ENCODE assay signal across 8 mouse cellular contexts in genomic region chr2:12419262-12419655, GRCm38 (mm10). TPM values are rescaled to one million over a fixed set of nuclear protein-coding genes. Genes with fewer than 3 reads are reported as not detected.
DNase-seq lines count a peak whose midpoint lies in the region; ATAC-seq lines count a peak whose summit lies in the region.

TSS of gene Mindy3 (minus strand) at chr2:12419470.

- peak within 1 kb of the TSS; percentile 67 for H3K9ac ChIP-seq in intestine, embryonic 14.5 days (ENCODE audit: low read length)

- WGBS in intestine, embryonic 14.5 days = under 1% methylated on average over 25 of the region's 25 CpGs

- H3K36me3 ChIP-seq in intestine, embryonic 14.5 days (ENCODE audit: control insufficient read depth, insufficient read depth, low read length) = no peaks in the 10 kb centered on the region

- no peaks in the 10 kb centered on the region for H3K9me3 ChIP-seq in intestine, embryonic 14.5 days (ENCODE audit: control insufficient read depth, low read length)

- peak within 1 kb of the TSS; percentile 3 for H3K27ac ChIP-seq in intestine, embryonic 14.5 days (ENCODE audit: low read depth)

- peaks cover 5% of the 10 kb centered on the region; the same call in 1 of the 2 replicates for H3K4me1 ChIP-seq in intestine, embryonic 14.5 days (replicated peaks; ENCODE audit: control insufficient read depth, insufficient read depth, low read length)

- intact Hi-C loops in left cerebral cortex, postnatal 14 days (cut with DNase I) = no loop called here

- peak within 1 kb of the TSS; percentile 56 for H3K4me2 ChIP-seq in intestine, embryonic 14.5 days (ENCODE audit: low read length)

- peak; percentile 88 to 89 for DNase-seq in adrenal gland, adult 18-20 months (ENCODE audit: low spot score in 2 of 2)
- DNase-seq in embryo, embryonic 11 days = peak; percentile 94
- DNase-seq in gastrocnemius, postnatal 25 days = peak; percentile 88
- peak; percentile 92 for DNase-seq in intestine, embryonic 14.5 days (ENCODE audit: low spot score)
- DNase-seq in left cerebral cortex, postnatal 14 days (ENCODE audit: low spot score in 2 of 2) = peak; percentile 86 to 87
- peak; percentile 89 for DNase-seq in mesoderm, embryonic 11.5 days (ENCODE audit: low read depth, low spot score)
- DNase-seq in right cerebral cortex, postnatal 36 days (ENCODE audit: low spot score in 2 of 2) = peak; percentile 65 to 83
- peak; percentile 88 for DNase-seq in yolk sac, embryonic 10.5 days (ENCODE audit: low spot score)

- peak within 1 kb of the TSS; percentile 77 for H3K4me3 ChIP-seq in intestine, embryonic 14.5 days (ENCODE audit: low read depth, low read length)

- no peaks in the 10 kb centered on the region for H3K27me3 ChIP-seq in intestine, embryonic 14.5 days (replicated peaks; ENCODE audit: control insufficient read depth, insufficient read depth, low read length)

- peak; percentile 90 for ATAC-seq in intestine, embryonic 14.5 days (replicated peaks; ENCODE audit: low FRiP score, low TSS enrichment, low read depth)

RNA-seq across cellular contexts. Expression of gene Mindy3, which starts in this region (rescaled TPM):
- total RNA-seq in adrenal gland, adult 18-20 months (2021) = 10 to 100 TPM; 38.8 to 50.6 TPM
- total RNA-seq in gastrocnemius, postnatal 25 days (2021) = 10 to 100 TPM in 1 of 2 experiments, 1 to 10 TPM in 1; 8.1 to 11.6 TPM
- polyA plus RNA-seq in intestine, embryonic 14.5 days (2014; fragmentation: Nextera tagmentation; extraction: Ambion mirVana) = 26.1 and 26.5 TPM in 2 replicates
- 10 to 100 TPM; 67.9 to 69.0 TPM for total RNA-seq in left cerebral cortex, postnatal 14 days (2021)

Comparison
In these comparisons a context has a peak if more than half of its experiments do, and no peak if none do; other contexts are left out.
1. Peak in every context shown above with its lines: DNase-seq, ATAC-seq, H3K4me3 ChIP-seq and H3K27ac ChIP-seq.